Mouse (Mus musculus) layer of hippocampus, adult 2 months (tissue): ENCODE measurements at regions not wholly inside any gene's neighbourhood (a gene's known extent, or its start where the extent isn't known, plus 50 kb on each side); places are given as distances from the start of the nearest gene placed in this dataset.
"Not testable (repeated sequence)": the region's sequence is repeated elsewhere in the genome, so short reads cannot be mapped to it uniquely, and the experiment has no call there.

Experiments used
- DNase-seq, 2 experiments: peaks; one replicate each; pipeline ENCODE4 v3.0.0; 2022; ENCODE audit warnings: low spot score in 2 of 2
- H3K27ac ChIP-seq: fragments of 200-600 bp; 2 replicates; pipeline ENCODE4 v1.8.1; 2022
- H3K4me3 ChIP-seq: fragments of 200-600 bp; 2 replicates; pipeline ENCODE4 v1.8.1; 2022; ENCODE audit warnings: mild to moderate bottlenecking
- CTCF ChIP-seq: fragments of 200-600 bp; conservative IDR thresholded peaks from 2 replicates; pipeline ENCODE4 v1.8.1; 2022; ENCODE audit warnings: antibody characterized with exemption, mild to moderate bottlenecking, moderate library complexity

GRCm38 (mm10) chr14:112218476-112218875 is 543.6 kb downstream of the Slitrk5 start:
- not testable (repeated sequence) for H3K27ac ChIP-seq, H3K4me3 ChIP-seq, DNase-seq

DNA sequence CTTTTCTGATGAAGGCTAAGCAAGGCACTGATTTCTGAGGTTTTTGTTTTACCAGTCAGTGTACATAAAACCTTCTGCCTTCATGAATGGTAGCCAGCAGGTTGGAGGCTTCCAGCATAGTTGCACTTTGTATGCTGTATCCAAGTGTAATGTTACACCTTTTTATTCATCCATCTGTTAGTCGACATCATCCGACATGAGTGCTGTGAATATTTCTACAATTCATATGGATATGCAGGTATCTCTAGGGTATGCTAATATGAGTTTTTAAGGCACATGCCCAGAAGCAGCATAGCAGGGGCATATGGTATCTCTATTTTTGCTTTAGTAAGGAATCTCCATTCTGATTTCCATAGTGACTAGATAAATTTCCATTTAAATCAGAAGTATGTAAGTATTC is 555.6 kb downstream of the Slitrk5 start:
- Histone ChIP-seq H3K27ac (no peak overlapping the region), H3K4me3 (no peak overlapping the region)
- peak in 1 of 2 experiments; percentile 1 for DNase-seq
- no peak for TF ChIP-seq CTCF

GRCm38 (mm10) chr14:112239529-112239928 is 564.6 kb downstream of the Slitrk5 start:
- Histone ChIP-seq H3K4me3 (no peak overlapping the region), H3K27ac (no peak overlapping the region)
- no peak for DNase-seq
- TF ChIP-seq CTCF, result no peak

GRCm38 (mm10) chr14:112248165-112248564 is 573.3 kb downstream of the Slitrk5 start:
- H3K4me3 ChIP-seq, result no peak overlapping the region
- no peak overlapping the region for H3K27ac ChIP-seq
- DNase-seq, result no peak
- TF ChIP-seq CTCF, result no peak

- H3K4me3 ChIP-seq, result no peak overlapping the region
- no peak for DNase-seq
- no peak overlapping the region for H3K27ac ChIP-seq
- TF ChIP-seq CTCF, result no peak
Measured at GRCm38 (mm10) chr14:112298002-112298777, 623.3 kb downstream of the Slitrk5 start.

GRCm38 (mm10) chr14:112325602-112326001 is 650.7 kb downstream of the Slitrk5 start:
- no peak overlapping the region for H3K4me3 ChIP-seq
- DNase-seq, result no peak
- TF ChIP-seq CTCF, result no peak

More at GRCm38 (mm10) chr14:112325602-112326001, 650.7 kb downstream of the Slitrk5 start:
- no peak overlapping the region for H3K27ac ChIP-seq
